19 mouse cellular contexts compared by ENCODE assay signal in the genomic region with DNA sequence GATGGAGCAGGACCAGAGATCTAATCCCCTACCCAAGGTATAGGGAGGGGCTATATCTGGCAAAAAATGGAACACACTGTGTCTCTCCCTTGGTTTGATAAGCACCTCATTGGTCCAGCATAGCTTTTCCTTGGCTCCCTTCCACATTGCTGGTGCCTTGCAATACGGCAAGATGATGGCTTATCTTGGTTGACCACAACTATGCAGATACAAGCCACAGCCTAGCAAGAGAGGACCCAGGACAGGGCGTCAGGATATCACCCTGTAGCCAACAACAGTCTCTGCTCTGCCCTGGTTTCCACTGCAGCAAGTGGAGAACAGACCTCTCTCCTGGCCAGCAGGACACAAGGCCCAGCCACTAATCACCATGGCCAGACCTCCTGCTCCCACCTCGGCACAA. TPM values are rescaled to one million over a fixed set of nuclear protein-coding genes. Genes with fewer than 3 reads are reported as not detected.
"Had no signal": no experiment of that assay in that cellular context is flagged by ENCODE, and none has a peak within 500 bp of the region (broad histone marks: within the 10 kb centered on the region; RNA-seq: fewer than 3 reads in every experiment).

No protein-coding gene starts in this region.

- H3K36me3 ChIP-seq: lung, embryonic 15.5 days; midbrain, embryonic 13.5 days; midbrain, embryonic 15.5 days; neural tube, embryonic 12.5 days had no signal

- DNase-seq: liver, postnatal 0 days; lung, adult 2 months; lung, postnatal 14 days; lung, postnatal 36 days; right cerebral cortex, postnatal 14 days; thymus, adult 18-20 months; thymus, postnatal 14 days; thymus, postnatal 36 days had no signal

- ATAC-seq: liver, postnatal 0 days; lung, postnatal 0 days; midbrain, embryonic 13.5 days; midbrain, embryonic 15.5 days had no signal

- H3K9ac ChIP-seq: liver, postnatal 0 days; lung, embryonic 15.5 days; midbrain, embryonic 13.5 days; midbrain, embryonic 15.5 days; neural tube, embryonic 12.5 days had no signal

- H3K4me2 ChIP-seq: lung, embryonic 15.5 days; midbrain, embryonic 11.5 days; midbrain, embryonic 13.5 days; midbrain, embryonic 15.5 days; neural tube, embryonic 12.5 days had no signal

- H3K27ac ChIP-seq: lung, embryonic 15.5 days; macrophage; midbrain, embryonic 13.5 days; midbrain, embryonic 15.5 days; neural tube, embryonic 12.5 days had no signal

- H3K27me3 ChIP-seq: lung, embryonic 15.5 days; megakaryocyte, embryonic 14.5 days; midbrain, embryonic 13.5 days; midbrain, embryonic 15.5 days; neural tube, embryonic 12.5 days had no signal

- H3K9me3 ChIP-seq: lung, embryonic 15.5 days; midbrain, embryonic 13.5 days; midbrain, embryonic 15.5 days; neural tube, embryonic 12.5 days had no signal

- H3K4me3 ChIP-seq: lung, embryonic 15.5 days; megakaryocyte, embryonic 14.5 days; midbrain, embryonic 13.5 days; midbrain, embryonic 15.5 days; neural tube, embryonic 12.5 days had no signal

- H3K4me1 ChIP-seq: lung, embryonic 15.5 days; megakaryocyte, embryonic 14.5 days; midbrain, embryonic 13.5 days; midbrain, embryonic 15.5 days; neural tube, embryonic 12.5 days had no signal

RNA-seq across cellular contexts. Expression of a gene that starts 36.8 kb away (rescaled TPM):
- total RNA-seq: megakaryocyte progenitor cell, adult 5-6 weeks; monocyte, adult 5-6 weeks; neutrophil, adult 5-6 weeks had no signal
- polyA plus RNA-seq: liver, postnatal 0 days; macrophage had no signal
